In genomic region chr17:6931625-6932024, GRCm38 (mm10) we compare ENCODE assay signal across 3 mouse cellular contexts. TPM values are rescaled to one million over a fixed set of nuclear protein-coding genes. Genes with fewer than 3 reads are reported as not detected.
"Had no signal": no experiment of that assay in that cellular context is flagged by ENCODE, and none has a peak within 500 bp of the region (broad histone marks: within the 10 kb centered on the region; RNA-seq: fewer than 3 reads in every experiment).

No protein-coding gene starts in this region.

RNA-seq across cellular contexts. Expression of gene Gm49721, which starts 47.1 kb away (rescaled TPM):
- polyA plus RNA-seq: neural tube, embryonic 14.5 days; small intestine, adult 2 months; spleen, adult 2 months had no signal
